Comparison of ENCODE assay signal across 12 mouse cellular contexts in genomic region chr4:119786307-119786706, GRCm38 (mm10). TPM values are rescaled to one million over a fixed set of nuclear protein-coding genes. Genes with fewer than 3 reads are reported as not detected.
A peak's percentile ranks its signal among the peaks of the same experiment; 100 is the strongest.
DNase-seq lines count a peak whose midpoint lies in the region; ATAC-seq and TF ChIP-seq lines count a peak whose summit lies in the region.
"Had no signal": no experiment of that assay in that cellular context is flagged by ENCODE, and none has a peak within 500 bp of the region (broad histone marks: within the 10 kb centered on the region; RNA-seq: fewer than 3 reads in every experiment).

No protein-coding gene starts in this region.

- DNase-seq in layer of hippocampus, adult 2 months (ENCODE audit: low spot score in 2 of 2), result no peak
- DNase-seq in layer of hippocampus, adult 18-20 months (ENCODE audit: low spot score in 2 of 2), result no peak
- DNase-seq in Patski (ENCODE audit: low read depth, low spot score), result peak; percentile 56
- peak; percentile 91 for DNase-seq in gonadal fat pad, adult 2 months (ENCODE audit: low read depth)
- DNase-seq in retina, postnatal 1 day, result no peak
- no peak for DNase-seq in testis, postnatal 10 days (ENCODE audit: low spot score)
- DNase-seq: cerebellum, adult 11 months; kidney, postnatal 36 days had no signal

- H3K27ac ChIP-seq in layer of hippocampus, adult 2 months, result peak overlapping the region; percentile 46; the same call in 1 of the 2 replicates
- H3K27ac ChIP-seq: intestine, embryonic 15.5 days; macrophage had no signal

- CTCF ChIA-PET in Patski (lab: Charles Lee), result no interaction called here

- H3K4me3 ChIP-seq in layer of hippocampus, adult 2 months, result no peak overlapping the region
- no peak overlapping the region for H3K4me3 ChIP-seq in C2C12 (ENCODE audit: insufficient read depth, poor library complexity, severe bottlenecking)
- H3K4me3 ChIP-seq: intestine, embryonic 15.5 days had no signal

- no peaks in the 10 kb centered on the region for H3K36me3 ChIP-seq in C2C12 (ENCODE audit: control insufficient read depth, insufficient read depth)
- H3K36me3 ChIP-seq: intestine, embryonic 15.5 days had no signal

- TF ChIP-seq CTCF in layer of hippocampus, adult 2 months (conservative IDR thresholded peaks at IDR 0.05), result no peak
- no peak for TF ChIP-seq CTCF in C2C12 (IDR thresholded peaks at IDR 0.05; ENCODE audit: control insufficient read depth, insufficient read depth, insufficient read length)
- no peak for TF ChIP-seq CTCF in Patski (IDR thresholded peaks at IDR 0.05)

- H3K27me3 ChIP-seq in C2C12 (ENCODE audit: control insufficient read depth, insufficient read depth, insufficient read length) (no peaks in the 10 kb centered on the region), Patski (no peaks in the 10 kb centered on the region)
- H3K27me3 ChIP-seq: intestine, embryonic 15.5 days had no signal

- in situ Hi-C loops in Patski (cut with MboI; ENCODE audit: low pct_unique_long_range_greater_than_20kb), result no loop called here

- no peaks in the 10 kb centered on the region for H3K79me2 ChIP-seq in C2C12 (ENCODE audit: control insufficient read depth, insufficient read depth)

- ATAC-seq in Patski, result no peak
- ATAC-seq: forebrain, embryonic 14.5 days; intestine, embryonic 15.5 days had no signal

- no peaks in the 10 kb centered on the region for H3K79me3 ChIP-seq in C2C12 (ENCODE audit: low read depth)

- POLR2A ChIA-PET in Patski (lab: Charles Lee), result no interaction called here

- no peak overlapping the region for H3ac ChIP-seq in C2C12 (ENCODE audit: control insufficient read depth, insufficient read length, low read depth)

TF ChIP-seq in C2C12, 6 proteins besides CTCF, POLR2A, EP300 and RAD21:
- TF ChIP-seq FOSL1 (IDR thresholded peaks at IDR 0.05; ENCODE audit: insufficient read depth, low read length, poor library complexity, severe bottlenecking) (no peak), CEBPB (IDR thresholded peaks at IDR 0.05; ENCODE audit: low read depth) (peak; percentile 59), USF1 (IDR thresholded peaks at IDR 0.05; ENCODE audit: low read depth) (no peak), MYOG (IDR thresholded peaks at IDR 0.05; ENCODE audit: control insufficient read depth, extremely low read depth, insufficient read length) (no peak), MAX (IDR thresholded peaks at IDR 0.05) (no peak)
TF ChIP-seq in C2C12: peak in this region for 1.

RNA-seq across cellular contexts. Expression of gene Hivep3, which starts 52.7 kb away (rescaled TPM):
- total RNA-seq in layer of hippocampus, adult 2 months (2021), result 10 to 100 TPM; 46.5 to 54.8 TPM
- total RNA-seq in layer of hippocampus, adult 18-20 months (2021), result 10 to 100 TPM; 47.2 to 47.5 TPM
- polyA plus RNA-seq in C2C12 (2012; fragmentation: generic; extraction: Trizol) (1.4 TPM), Patski (2021) (4.4 TPM)
- 18.2 and 20.9 TPM in 2 replicates for polyA plus RNA-seq in gonadal fat pad, adult 2 months (2012; rRNA removed)

Comparison
In these comparisons a context has a peak if more than half of its experiments do, and no peak if none do; other contexts are left out.
1. DNase-seq: peak in Patski (single experiment) and gonadal fat pad, adult 2 months (single experiment); none in layer of hippocampus, adult 2 months (0 of 2), layer of hippocampus, adult 18-20 months (0 of 2), retina, postnatal 1 day (single experiment) and testis, postnatal 10 days (single experiment).